Mouse (Mus musculus): Measurements from ENCODE around the gene Ythdf2. TPM values are rescaled to one million over a fixed set of nuclear protein-coding genes. Genes with fewer than 3 reads are reported as not detected.
A peak's percentile ranks its signal among the peaks of the same experiment; 100 is the strongest.

The Ythdf2 gene
- polyA plus RNA-seq, 1 experiment from 2014 or later: 52.6 TPM

GRCm38 (mm10) chr4:132169761-132170160 is 42.3 kb downstream of the Ythdf2 start:
- Histone ChIP-seq H3K4me1 (replicated peaks; ENCODE audit: control insufficient read depth, insufficient read depth) (no peaks in the 10 kb centered on the region), H3K36me3 (ENCODE audit: control insufficient read depth, insufficient read depth, low read length) (no peaks in the 10 kb centered on the region), H3K9ac (ENCODE audit: low read length) (no peak overlapping the region), H3K4me3 (ENCODE audit: low read depth, low read length) (no peak overlapping the region), H3K9me3 (ENCODE audit: control insufficient read depth, low read length) (no peaks in the 10 kb centered on the region), H3K27me3 (ENCODE audit: control insufficient read depth, insufficient read depth, low read length) (no peaks in the 10 kb centered on the region), H3K4me2 (replicated peaks; ENCODE audit: low read depth) (no peak overlapping the region), H3K27ac (replicated peaks) (no peak overlapping the region)
- no peak for DNase-seq (ENCODE audit: low spot score)
- ATAC-seq (ENCODE audit: low FRiP score, low TSS enrichment): no peak
- TF ChIP-seq CTCF (IDR thresholded peaks at IDR 0.05; ENCODE audit: low read depth) (no peak), EP300 (optimal IDR thresholded peaks at IDR 0.05) (no peak)
- 77% methylated on average over 5 of the region's 5 CpGs for WGBS

DNA sequence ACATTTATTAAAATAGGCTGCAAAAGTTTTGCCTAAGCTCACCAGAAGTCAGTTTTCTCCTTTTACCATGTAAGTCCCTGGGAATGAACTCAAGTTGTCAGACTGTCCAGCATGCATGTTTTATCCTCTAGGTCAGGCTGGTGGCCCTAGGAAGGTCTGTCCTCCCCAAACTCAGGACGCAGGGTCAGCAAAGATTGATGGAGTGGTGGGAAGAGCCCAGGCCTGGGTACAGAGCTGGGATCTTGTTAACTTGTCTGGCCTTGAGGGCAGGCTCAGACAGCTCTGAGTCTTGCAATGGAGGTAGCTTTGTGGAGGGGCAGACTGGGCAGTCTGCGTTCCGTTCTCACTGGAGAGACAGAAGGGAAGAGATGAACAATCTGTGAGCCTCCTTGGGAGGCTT is 42.8 kb downstream of the Ythdf2 start:
- TF ChIP-seq CTCF (IDR thresholded peaks at IDR 0.05; ENCODE audit: low read depth) (no peak), EP300 (optimal IDR thresholded peaks at IDR 0.05) (no peak)
- Histone ChIP-seq H3K4me3 (ENCODE audit: low read depth, low read length) (no peak overlapping the region), H3K4me1 (replicated peaks; ENCODE audit: control insufficient read depth, insufficient read depth) (no peaks in the 10 kb centered on the region), H3K27ac (replicated peaks) (no peak overlapping the region), H3K9me3 (ENCODE audit: control insufficient read depth, low read length) (no peaks in the 10 kb centered on the region), H3K36me3 (ENCODE audit: control insufficient read depth, insufficient read depth, low read length) (no peaks in the 10 kb centered on the region), H3K9ac (ENCODE audit: low read length) (no peak overlapping the region), H3K4me2 (replicated peaks; ENCODE audit: low read depth) (no peak overlapping the region), H3K27me3 (ENCODE audit: control insufficient read depth, insufficient read depth, low read length) (no peaks in the 10 kb centered on the region)
- DNase-seq (ENCODE audit: low spot score) (no peak), ATAC-seq (ENCODE audit: low FRiP score, low TSS enrichment) (no peak)
- WGBS: 82% methylated on average over 3 of the region's 3 CpGs

DNA sequence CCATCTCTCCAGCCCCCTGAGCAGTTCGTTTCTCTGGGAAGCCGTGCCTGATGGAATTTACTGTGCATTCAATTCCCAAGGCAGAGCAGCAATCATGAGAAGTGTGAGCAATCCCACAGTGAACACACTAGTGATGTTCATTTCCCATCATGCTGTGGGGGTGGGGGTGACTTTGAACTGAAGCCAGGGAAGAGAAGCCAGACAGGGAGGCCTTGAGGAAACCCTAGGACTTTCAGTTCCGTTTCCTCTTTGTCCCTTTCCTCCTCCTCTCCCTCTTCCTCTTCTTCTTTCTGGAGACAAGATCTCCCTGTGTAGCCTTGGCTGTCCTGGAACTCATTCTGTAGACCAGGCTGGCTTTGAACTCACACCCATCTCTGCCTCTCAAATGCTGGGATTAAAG is 44.7 kb downstream of the Ythdf2 start:
- WGBS: 87% methylated on average over 3 of the region's 3 CpGs
- DNase-seq (ENCODE audit: low spot score) (no peak), ATAC-seq (ENCODE audit: low FRiP score, low TSS enrichment) (no peak)
- Histone ChIP-seq H3K4me1 (replicated peaks; ENCODE audit: control insufficient read depth, insufficient read depth) (no peaks in the 10 kb centered on the region), H3K4me3 (ENCODE audit: low read depth, low read length) (no peak overlapping the region), H3K9me3 (ENCODE audit: control insufficient read depth, low read length) (no peaks in the 10 kb centered on the region), H3K9ac (ENCODE audit: low read length) (no peak overlapping the region), H3K4me2 (replicated peaks; ENCODE audit: low read depth) (no peak overlapping the region), H3K27ac (replicated peaks) (no peak overlapping the region), H3K36me3 (ENCODE audit: control insufficient read depth, insufficient read depth, low read length) (no peaks in the 10 kb centered on the region), H3K27me3 (ENCODE audit: control insufficient read depth, insufficient read depth, low read length) (no peaks in the 10 kb centered on the region)
- TF ChIP-seq EP300 (optimal IDR thresholded peaks at IDR 0.05) (no peak), CTCF (IDR thresholded peaks at IDR 0.05; ENCODE audit: low read depth) (no peak)

DNA sequence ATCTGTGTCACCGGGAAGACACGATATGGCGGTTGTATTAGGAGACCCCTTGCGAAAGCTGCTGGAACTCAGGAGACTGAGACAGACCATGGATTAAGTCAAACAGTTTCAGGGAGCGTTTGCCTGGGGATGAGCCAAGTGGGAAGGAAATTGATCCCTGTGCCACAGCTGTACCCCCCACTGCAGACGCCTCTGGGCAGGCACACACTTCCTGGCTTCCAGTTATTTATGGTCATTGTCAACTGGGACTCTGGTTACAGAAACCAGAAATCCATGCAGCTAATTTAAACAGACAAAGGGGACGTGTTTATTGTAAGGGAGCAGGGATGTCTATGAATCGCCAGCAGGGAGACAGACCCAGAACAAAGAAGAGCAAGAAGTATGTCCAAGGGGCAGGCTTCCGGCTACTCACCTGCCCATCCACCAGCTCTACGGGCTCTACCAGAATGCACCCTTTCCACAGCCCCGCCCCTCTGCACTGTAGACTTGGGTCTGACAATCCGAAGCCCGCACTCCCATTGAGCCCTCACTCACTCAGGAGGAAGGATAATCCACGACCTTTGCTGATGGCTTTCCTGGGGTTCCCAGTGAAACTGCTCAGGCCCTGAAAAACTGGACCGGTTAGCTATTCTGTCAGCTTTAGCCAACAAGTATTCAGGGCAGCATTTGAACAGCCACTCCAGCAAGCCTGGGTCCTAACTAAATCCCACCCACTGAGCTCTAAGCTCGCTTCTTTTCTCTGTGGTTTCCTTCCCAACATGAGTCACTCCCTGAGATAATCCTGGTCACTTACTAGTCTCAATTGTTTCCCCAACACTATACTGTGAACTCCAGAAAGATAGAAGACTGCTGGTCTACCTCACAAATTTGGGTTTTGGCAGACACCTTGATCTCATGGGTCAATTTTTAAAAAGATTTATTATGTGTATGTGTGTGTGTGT is 45.5 kb downstream of the Ythdf2 start:
- H3K4me3 ChIP-seq (ENCODE audit: low read depth, low read length): no peak overlapping the region
- no peak overlapping the region for H3K9ac ChIP-seq (ENCODE audit: low read length)
- H3K4me2 ChIP-seq (replicated peaks; ENCODE audit: low read depth): no peak overlapping the region
- H3K36me3 ChIP-seq (ENCODE audit: control insufficient read depth, insufficient read depth, low read length): no peaks in the 10 kb centered on the region
- no peaks in the 10 kb centered on the region for H3K4me1 ChIP-seq (replicated peaks; ENCODE audit: control insufficient read depth, insufficient read depth)
- no peaks in the 10 kb centered on the region for H3K27me3 ChIP-seq (ENCODE audit: control insufficient read depth, insufficient read depth, low read length)
- no peak for DNase-seq (ENCODE audit: low spot score)
- TF ChIP-seq EP300 (optimal IDR thresholded peaks at IDR 0.05) (no peak), CTCF (IDR thresholded peaks at IDR 0.05; ENCODE audit: low read depth) (no peak)
- H3K27ac ChIP-seq (replicated peaks): no peak overlapping the region
- peak; percentile 38; the same call in 1 of the 2 replicates for ATAC-seq (ENCODE audit: low FRiP score, low TSS enrichment)
- H3K9me3 ChIP-seq (ENCODE audit: control insufficient read depth, low read length): no peaks in the 10 kb centered on the region
- 45% methylated on average over 16 of the region's 16 CpGs for WGBS

- H3K27ac ChIP-seq (replicated peaks): no peak overlapping the region
- no peaks in the 10 kb centered on the region for H3K4me1 ChIP-seq (replicated peaks; ENCODE audit: control insufficient read depth, insufficient read depth)
- DNase-seq (ENCODE audit: low spot score) (no peak), ATAC-seq (ENCODE audit: low FRiP score, low TSS enrichment) (no peak)
- H3K4me3 ChIP-seq (ENCODE audit: low read depth, low read length): no peak overlapping the region
- 56% methylated on average over 14 of the region's 14 CpGs for WGBS
- no peak overlapping the region for H3K9ac ChIP-seq (ENCODE audit: low read length)
- no peaks in the 10 kb centered on the region for H3K36me3 ChIP-seq (ENCODE audit: control insufficient read depth, insufficient read depth, low read length)
- no peaks in the 10 kb centered on the region for H3K27me3 ChIP-seq (ENCODE audit: control insufficient read depth, insufficient read depth, low read length)
- no peak for TF ChIP-seq CTCF (IDR thresholded peaks at IDR 0.05; ENCODE audit: low read depth)
- no peak overlapping the region for H3K4me2 ChIP-seq (replicated peaks; ENCODE audit: low read depth)
- no peaks in the 10 kb centered on the region for H3K9me3 ChIP-seq (ENCODE audit: control insufficient read depth, low read length)
Observed at GRCm38 (mm10) chr4:132165691-132166090, 46.4 kb downstream of the Ythdf2 start.

GRCm38 (mm10) chr4:132156941-132157622 is 55.0 kb downstream of the Ythdf2 start:
- H3K4me1 ChIP-seq (replicated peaks; ENCODE audit: control insufficient read depth, insufficient read depth): no peaks in the 10 kb centered on the region
- peak; percentile 91 for ATAC-seq (ENCODE audit: low FRiP score, low TSS enrichment)
- no peak for TF ChIP-seq EP300 (optimal IDR thresholded peaks at IDR 0.05)
- TF ChIP-seq CTCF (IDR thresholded peaks at IDR 0.05; ENCODE audit: low read depth): no peak

More at GRCm38 (mm10) chr4:132156941-132157622, 55.0 kb downstream of the Ythdf2 start:
- H3K4me2 ChIP-seq (replicated peaks; ENCODE audit: low read depth): no peak overlapping the region
- H3K9ac ChIP-seq (ENCODE audit: low read length): no peak overlapping the region
- no peaks in the 10 kb centered on the region for H3K27me3 ChIP-seq (ENCODE audit: control insufficient read depth, insufficient read depth, low read length)
- H3K36me3 ChIP-seq (ENCODE audit: control insufficient read depth, insufficient read depth, low read length): no peaks in the 10 kb centered on the region
- no peak overlapping the region for H3K4me3 ChIP-seq (ENCODE audit: low read depth, low read length)
- H3K9me3 ChIP-seq (ENCODE audit: control insufficient read depth, low read length): 0 out of 2 replicates have a peak, but pooled peaks cover 2% of the 10 kb centered on the region
- peak; percentile 67 for DNase-seq (ENCODE audit: low spot score)
- H3K27ac ChIP-seq (replicated peaks): no peak overlapping the region; the same call in 1 of the 2 replicates
- WGBS: 55% methylated on average over 12 of the region's 12 CpGs
